Mouse (Mus musculus) gastrocnemius, postnatal 14 days (tissue): ENCODE measurements at regions not wholly inside any gene's neighbourhood (a gene's known extent, or its start where the extent isn't known, plus 50 kb on each side); places are given as distances from the start of the nearest gene placed in this dataset.
"Not testable (repeated sequence)": the region's sequence is repeated elsewhere in the genome, so short reads cannot be mapped to it uniquely, and the experiment has no call there.

ENCODE experiments used
- DNase-seq: peaks from one replicate; pipeline ENCODE4 v3.0.0; 2021; ENCODE audit warnings: mixed read lengths
- intact Hi-C: fragments of 180-260 bp; cut with DNase I; formaldehyde crosslinking; loops from one replicate; pipeline ENCODE4 v1.15.1; 2025; ENCODE audit warnings: low total_unique reads

DNA sequence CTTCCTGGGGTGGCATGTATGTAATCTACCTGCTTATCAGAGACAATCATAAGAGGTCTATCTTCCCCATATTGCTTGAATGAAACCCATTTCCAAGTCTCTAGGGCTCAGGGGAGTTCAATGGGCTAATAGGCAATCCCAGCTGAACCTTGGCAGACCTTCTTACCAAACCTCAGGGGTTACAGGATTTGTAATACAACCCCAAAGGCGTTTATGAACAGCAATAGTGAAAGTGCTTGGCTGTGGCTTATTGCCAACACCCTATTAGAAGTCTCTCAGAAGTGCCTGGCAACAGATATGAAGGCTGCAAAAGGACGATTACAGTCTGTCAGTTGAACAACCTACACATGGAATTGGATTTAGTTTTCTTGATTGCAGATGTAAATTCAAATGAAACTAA lies 534.0 kb upstream of the Pou3f2 start:
- no peak for DNase-seq
- intact Hi-C loops = no loop called here

DNA sequence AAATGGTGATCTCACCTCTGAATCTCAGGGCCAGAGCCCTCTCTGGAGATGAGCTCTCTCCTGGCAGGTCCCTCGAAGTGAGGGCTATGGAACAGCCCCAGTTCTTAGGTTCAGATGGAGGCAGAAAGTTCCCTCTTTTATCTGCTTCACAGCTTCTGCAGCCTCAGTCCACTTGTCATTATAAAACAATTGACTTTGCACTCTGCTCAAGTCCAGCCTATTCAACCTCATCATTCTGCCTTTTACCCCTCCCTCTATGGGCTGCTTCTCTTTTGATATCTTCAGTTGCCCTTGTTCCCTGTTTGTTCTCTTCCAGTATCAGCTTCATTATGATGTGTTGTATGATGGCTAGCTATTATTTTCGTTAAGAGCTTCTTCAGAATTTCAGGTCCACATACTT lies 522.2 kb upstream of the Pou3f2 start:
- no peak for DNase-seq
- intact Hi-C loops = no loop called here

DNA sequence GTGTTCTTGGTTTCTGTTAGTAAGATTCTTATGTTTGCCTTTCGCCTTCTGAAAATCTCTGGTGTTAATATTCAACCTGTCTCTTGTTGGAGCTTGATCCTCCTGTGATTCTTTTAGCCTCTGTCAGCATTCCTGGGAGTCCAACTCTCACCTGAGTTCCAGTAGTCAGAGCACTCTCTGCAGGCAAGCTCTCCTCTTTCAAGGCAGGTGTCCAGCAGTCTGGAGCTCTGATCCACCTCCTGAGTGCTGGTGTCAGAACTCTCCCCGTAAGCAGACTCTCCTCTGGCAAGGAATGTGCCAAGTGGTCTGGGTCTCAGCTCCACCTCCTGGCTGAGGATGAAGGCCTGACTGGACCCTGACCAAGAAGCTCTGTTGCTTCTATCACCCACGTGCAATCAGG lies 521.0 kb upstream of the Pou3f2 start:
- DNase-seq, intact Hi-C loops: not testable (repeated sequence)

DNA sequence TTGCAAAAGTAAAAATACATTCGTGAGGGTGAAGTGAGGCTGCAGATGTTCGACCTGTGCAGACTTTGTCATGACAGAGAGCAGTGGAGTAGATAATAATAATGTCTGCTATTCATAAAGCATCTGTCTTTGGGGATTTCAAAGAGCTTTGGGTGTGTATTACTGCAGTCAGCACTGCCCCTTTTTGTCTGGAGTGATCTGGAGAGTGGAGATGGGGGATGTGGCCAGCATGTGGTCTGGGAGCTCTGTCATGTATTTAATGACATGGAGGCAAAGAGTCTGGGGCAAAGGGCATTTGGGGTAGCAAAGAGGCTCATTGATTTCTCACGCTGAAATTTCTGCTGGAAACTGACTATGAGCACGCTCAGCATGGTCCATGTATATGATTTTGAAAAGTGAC lies 510.8 kb upstream of the Pou3f2 start:
- intact Hi-C loops = no loop called here
- no peak for DNase-seq

DNA sequence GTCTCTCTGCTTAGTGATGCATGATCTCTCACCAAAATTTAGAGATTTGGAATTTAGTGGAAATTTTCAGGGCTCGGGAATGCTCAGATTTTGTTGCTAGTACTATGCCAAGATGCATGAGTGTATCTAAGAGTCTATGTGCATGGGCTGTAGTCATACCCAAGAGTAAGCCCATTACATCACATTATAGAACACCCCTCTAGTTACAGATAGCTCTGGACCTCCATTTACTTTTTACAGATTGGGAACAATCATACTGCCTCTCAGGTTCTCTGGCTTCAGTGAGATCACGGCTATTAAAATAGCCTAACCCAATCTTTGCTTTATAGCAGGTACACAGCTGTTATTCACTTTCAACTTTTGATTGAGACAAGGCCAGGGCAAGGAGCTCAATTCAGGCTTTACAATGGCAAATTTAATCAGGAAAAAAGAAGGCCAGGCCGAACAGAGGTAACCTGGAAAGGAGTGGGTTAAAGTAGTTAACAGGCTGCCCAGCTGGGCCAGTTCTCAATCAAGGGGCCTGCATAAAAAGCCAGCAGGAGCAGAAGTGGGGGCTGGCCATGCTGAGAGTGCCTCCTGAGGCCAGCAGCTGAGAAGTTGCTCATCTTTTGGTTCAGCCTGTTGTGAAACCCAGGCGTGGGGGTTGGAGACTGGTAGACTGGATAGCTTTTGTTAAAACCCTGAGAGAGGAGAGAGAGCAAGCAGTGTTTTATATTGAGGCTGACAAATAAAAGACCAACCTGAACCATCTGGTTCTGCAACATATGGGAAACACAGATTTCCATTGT lies 509.2 kb upstream of the Pou3f2 start:
- DNase-seq = no peak
- intact Hi-C loops = no loop called here

DNA sequence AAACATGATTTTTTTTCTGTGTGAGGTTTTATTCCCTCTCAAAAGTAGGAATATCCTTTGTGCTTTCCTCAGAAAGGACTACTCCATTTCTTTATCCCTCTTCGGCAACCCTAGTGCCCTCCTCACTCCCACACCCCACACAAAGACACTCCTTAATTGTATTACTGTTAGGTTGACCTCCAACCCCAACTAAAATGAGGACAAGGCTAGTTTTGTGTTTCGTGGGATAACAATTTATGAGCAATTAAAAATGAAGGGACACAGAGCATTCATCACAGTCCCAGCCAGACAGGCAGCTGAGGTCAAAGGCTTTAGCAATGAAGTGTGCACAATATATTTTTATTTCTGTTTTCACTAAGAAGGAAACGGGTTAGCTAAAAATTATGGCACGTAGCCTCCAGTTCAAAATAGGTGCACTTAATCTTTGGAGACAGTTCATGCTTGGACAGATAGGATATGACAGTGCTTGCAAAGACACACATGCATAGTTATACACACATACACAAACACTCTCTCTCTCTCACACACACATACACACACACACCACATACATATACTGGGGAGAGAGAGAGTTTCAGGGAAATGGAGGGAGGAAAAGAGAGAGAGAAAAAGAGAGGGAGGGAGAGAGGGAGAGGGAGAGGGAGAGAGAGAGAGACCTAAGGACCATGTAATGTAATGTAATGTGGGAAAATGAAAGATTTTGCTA lies 498.8 kb upstream of the Pou3f2 start:
- intact Hi-C loops = no loop called here
- DNase-seq = no peak

DNA sequence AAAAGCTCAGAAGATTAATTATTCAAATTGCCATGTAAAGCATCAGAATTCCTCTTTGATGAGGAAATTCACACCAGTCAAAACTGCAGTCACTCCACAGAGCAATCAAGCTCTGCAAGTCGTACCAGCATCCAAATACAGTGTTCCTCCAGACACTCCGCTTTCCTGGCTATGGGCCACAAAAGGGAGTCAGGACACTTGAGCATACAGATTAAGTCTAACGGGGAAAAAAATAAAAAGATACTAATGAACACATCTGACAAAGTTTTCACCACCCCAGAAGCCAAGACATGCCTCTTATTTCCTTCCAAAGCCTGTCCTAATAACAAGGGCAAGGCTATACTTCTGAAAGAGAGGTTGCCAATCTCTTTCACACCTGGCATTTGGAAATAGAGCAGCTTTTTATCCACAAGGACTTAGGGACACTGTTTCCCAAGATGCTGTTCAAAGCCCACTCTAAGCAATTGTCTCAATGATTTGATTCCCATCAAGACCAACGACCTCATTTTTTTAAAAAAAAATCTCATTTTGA lies 485.5 kb upstream of the Pou3f2 start:
- no peak for DNase-seq
- intact Hi-C loops = no loop called here

DNA sequence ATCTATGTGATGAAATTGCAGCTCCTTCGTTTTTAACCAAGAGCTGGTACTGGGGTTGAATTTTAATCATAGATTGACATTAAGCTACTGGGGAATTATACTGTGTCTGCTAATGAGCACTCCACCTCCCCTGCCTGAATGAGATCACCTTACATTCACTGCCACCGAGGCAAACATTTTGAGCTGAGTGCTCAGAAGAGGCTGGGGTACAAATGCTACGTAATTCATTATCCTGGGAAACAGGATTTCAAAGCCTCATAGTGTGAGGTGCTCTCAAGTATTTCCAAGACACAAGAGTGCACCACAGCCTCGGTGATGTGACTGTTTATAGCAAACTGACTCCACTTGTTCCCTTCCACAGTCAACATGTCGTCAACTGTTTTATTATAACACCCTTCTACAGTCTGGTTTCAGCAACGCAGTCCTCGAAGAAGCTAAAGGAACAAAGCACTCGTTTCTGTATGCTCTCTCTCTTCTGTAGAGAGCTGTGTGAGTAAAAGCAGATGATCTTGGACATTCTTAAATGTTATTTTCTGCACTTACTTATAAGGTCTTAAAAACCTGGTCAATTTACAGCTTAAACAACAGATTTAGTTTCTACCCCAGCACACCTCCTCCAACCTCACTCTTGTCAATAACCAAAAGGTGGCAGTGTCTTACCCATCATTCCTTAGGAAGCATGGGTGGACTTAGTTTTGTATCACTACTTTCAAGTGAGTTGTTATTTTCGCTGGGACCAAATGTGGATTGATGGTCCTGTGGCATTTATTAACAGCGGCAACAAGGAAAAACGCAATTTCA lies 484.8 kb upstream of the Pou3f2 start:
- no peak for DNase-seq
- intact Hi-C loops = no loop called here

DNA sequence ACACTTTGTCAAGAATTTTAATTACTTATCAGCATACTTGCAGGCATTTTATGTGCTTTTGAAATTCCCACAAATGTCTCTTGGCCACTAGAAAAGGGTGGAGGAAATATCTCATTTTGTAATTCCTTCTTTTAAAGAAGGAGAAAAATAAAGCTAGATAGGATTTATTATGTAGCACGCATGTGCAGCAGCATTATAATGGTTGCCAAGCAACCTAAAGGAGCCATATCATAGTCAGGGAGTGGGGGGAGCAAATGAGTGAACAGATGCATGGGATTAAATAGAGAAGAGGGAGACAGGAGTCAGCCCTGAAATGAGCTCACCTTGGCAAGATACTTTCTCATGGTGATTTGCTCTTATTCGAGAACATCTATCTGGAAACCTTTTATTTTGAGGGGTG lies 483.0 kb upstream of the Pou3f2 start:
- intact Hi-C loops = no loop called here
- no peak for DNase-seq

DNA sequence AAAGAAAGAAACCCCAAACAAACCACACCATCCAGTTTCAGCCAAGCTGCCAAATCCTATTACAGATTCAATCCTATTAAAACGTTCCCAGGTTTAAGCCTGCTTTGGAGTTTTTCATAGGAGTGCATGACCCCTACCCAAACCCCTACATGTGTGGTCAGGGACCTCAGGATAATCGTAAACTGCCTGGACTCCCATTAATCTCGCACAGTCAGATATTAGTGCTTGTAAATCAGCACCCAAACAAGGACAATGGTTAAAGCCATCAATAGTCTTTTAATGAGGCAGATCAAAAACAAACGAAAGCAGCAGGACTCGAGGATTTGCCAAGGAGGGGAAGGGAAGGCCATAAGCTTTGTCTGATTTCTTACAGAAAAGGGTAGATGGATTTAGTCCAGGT lies 482.3 kb upstream of the Pou3f2 start:
- intact Hi-C loops = no loop called here
- no peak for DNase-seq

DNA sequence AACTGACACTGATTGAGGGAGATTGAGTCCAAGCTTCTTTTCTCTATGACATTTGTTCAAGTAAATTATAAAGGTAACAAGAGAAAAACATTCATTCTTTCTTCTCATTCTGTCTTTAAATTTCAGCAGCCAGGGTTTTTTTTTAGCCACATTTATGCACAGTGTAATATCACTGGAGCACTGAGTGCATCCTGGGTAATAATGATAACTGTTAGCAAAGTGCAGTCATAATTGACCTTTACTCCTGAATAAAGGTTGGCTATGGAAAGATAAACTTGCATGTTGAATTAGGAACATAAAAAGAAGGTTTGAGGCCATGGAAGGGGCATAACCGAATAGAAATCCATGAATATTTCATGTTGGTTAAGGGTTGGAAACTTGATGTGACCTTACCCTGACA lies 461.3 kb upstream of the Pou3f2 start:
- no peak for DNase-seq
- intact Hi-C loops = no loop called here

DNA sequence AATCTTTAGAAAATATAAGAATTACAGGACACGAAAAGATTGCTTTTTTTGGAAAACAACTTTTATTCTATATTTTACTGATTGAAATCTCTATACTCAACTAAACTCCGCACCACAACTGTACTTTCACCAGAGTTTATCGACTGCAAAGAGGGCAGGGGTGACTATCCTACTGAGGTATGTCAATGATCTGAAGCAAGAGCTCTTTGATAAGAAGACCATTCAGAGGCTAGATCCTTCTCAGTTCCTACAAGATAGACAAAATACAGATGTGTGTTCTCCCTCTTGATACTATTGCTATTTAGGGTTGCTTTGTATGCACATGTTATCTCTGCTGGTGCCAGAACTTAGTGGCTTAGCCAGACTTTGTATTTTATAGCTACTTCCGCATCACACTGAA lies 460.7 kb upstream of the Pou3f2 start:
- DNase-seq = no peak
- intact Hi-C loops = no loop called here

DNA sequence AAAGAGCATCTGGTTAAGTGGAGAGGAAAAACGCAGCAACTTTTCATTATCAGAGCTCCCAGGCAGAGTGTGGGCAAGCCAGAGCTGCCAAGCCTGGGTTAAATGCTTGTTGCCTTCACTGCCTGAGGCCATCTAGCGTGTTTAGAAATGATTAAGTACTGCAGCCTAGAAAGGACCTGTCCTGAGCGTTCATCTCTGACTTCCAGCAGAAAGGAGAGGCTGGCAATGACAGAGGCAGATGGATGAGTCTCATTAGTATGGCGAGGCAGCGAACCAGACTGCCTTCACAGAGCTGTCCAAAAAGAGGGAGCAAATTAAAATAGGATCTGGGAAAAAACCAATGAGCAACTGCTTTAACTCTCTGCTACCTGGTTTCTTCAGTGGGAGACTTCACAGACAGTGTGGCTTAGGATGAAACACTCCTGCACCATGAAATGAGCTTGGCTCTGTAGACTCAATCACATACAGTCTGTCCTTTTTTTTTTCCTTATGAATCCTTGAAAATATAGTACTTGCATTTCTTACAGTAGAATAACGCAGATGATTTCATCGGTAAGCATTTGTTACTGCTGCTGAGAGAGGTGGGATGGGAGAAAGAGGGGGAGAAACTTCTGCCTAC lies 458.7 kb upstream of the Pou3f2 start:
- no peak for DNase-seq
- intact Hi-C loops = no loop called here

DNA sequence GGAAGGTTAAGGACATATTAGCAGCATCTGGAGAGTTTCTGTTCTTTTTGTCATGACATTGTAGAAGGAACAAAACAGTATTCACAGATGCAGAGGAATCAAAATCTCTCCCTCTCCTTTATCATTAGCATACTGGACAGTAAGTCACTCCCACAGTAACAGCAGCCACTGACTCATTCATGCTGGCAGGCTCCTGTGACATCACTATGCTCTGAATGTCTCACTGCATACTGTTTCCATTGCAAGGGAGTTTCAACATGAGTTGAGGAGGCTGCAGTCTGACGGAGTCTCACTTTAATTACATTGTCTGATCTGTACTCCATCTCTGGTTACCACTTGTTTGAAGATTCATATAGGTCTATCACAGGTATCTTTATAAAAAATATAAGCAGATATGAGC lies 450.1 kb upstream of the Pou3f2 start:
- intact Hi-C loops = no loop called here
- DNase-seq = no peak

DNA sequence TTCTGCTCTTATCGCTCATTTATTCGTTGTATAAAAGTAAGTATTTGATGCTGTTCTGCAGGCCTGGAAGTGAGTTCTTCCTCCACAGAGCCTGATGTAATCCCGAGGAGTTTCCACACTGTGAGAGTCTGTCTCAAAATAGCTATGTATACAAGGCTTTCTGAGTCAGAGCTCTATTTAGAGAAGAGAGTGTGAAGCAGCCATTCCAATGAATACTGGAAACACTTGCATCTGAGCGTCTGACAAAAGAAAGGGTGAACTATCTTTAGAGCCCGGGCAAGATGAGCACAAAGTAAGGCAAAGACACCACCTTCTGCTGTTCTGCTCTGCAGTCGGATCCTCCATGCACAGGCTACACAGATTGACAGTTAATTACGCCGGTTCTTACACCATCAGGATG lies 436.0 kb upstream of the Pou3f2 start:
- no peak for DNase-seq
- intact Hi-C loops = no loop called here

DNA sequence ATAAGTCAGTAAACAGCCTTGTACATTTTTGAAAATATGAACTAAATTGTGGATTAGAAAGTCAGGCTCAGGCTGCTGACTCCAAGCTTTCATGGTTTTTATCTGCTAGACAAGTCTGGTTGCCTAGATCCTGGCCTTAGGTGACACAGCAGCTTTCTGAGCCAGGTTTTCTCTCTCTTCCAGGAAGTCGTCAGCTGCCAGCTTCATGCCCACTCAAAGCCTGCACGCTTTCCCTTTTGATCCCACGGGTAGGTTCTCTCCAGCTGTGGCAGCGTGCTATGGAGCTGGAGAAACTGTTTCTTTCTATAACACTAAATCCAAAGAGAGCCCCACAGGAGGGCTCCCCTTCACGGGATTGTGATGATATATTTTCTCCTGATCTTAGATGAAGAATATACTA lies 426.7 kb upstream of the Pou3f2 start:
- intact Hi-C loops = no loop called here
- DNase-seq = peak; percentile 4

DNA sequence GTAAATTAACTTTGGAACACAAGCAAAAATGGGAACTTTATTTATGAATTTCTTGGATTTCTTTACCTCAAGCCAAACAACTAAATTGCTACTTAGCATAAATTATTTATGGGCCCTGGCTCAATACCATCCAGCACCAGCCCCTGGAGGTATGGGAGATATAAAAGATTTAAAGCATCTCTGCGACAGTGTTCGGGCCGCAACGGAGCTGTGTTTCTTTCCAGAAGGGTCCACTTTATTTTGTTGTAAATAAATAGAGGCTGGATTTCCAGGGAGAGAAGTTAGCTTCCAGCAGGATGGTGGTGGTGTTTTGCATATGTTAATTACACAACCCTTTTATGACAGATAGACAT lies 404.5 kb upstream of the Pou3f2 start:
- DNase-seq = no peak
- intact Hi-C loops = no loop called here

DNA sequence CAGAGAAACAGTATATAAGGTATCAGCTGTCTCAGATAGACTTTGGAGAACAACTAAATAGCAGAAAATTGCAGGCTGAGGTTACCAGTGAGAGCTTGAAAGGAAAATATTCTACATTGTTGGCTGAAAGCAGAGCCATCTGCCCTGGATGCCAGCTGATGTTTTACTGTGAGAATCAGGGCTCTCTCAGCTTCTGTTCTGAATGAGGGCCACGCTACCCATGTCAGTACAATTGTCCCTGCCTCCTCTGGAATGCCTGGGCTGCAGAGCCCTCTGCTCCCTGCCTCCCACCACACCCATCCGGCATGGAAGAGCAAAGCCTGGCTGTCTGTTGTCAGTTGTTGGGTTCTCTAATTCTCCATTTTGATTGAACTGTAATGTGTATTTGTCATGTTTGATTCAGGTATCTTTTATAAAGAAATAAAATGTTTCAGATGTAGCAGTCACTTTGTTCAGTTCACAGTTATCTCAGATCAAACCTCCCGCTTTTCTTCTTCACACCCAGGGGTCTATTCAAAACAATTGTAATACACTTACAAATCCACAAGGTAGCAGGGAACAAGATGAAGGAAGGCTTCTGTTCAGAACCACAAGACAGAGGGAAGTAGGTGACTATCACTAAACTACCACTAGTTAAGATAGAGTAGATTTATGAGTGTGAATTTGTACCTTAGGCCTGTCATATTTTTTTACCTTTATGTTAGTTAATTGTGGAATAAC lies 404.0 kb upstream of the Pou3f2 start:
- intact Hi-C loops = no loop called here
- peak; percentile 3 for DNase-seq

DNA sequence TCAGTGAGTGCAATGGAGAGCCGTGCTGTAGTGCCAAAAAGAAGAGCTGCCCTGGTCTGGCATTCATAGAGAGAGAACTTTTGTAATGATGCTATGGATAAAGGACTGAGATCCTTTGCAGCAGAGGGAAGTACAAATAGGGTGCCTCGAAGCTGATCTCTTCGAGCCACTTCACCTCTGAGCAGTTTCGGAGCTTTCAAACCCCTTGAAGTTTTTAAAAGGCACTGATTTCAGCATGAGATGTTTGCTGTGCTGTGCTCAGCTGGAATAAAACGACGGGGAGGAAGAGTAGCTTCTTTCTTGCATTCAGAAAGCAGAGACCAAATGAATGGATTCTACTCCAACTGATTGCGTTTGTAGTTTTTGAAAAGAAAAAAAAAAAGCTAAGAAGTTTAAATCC lies 392.5 kb upstream of the Pou3f2 start:
- no peak for DNase-seq
- intact Hi-C loops = no loop called here
